Mouse (Mus musculus): ENCODE data around the gene Zfp64. TPM values are rescaled to one million over a fixed set of nuclear protein-coding genes. Genes with fewer than 3 reads are reported as not detected.

Gene Zfp64
- polyA plus RNA-seq, 1 experiment from 2014 or later: 15.1 TPM

DNA sequence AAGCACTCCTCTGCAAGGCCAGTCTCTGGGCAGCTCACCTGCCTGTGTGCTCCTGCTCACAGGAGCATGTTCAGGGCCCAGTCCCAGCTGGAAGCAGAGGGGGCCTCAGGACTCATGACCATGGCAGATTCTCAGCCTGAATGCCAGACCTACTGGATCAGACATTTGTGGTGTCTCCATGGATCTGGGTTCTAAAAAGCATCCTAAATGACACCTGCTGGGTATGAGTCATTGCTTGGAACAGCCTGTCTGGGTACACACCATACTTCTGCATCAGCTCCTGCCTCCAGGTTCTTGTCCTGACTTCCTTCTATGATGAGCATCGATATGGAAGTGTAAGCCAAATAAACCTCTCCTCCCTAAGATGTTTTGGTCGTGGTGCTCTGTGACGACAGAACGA, 11.4 kb downstream of the Zfp64 start:
- no peak overlapping the region for H3K4me2 ChIP-seq
- no peak overlapping the region for H3K27ac ChIP-seq (replicated peaks)
- no peak overlapping the region for H3K4me3 ChIP-seq
- H3K27me3 ChIP-seq (replicated peaks): no peaks in the 10 kb centered on the region
- whole genome bisulfite sequencing: 87% methylated on average over 4 of the region's 4 CpGs
- H3K9ac ChIP-seq: no peak overlapping the region
- no peaks in the 10 kb centered on the region for H3K9me3 ChIP-seq
- no peak for ATAC-seq (ENCODE audit: extremely low read depth, insufficient number of reproducible peaks, low FRiP score, low TSS enrichment)
- H3K4me1 ChIP-seq: no peaks in the 10 kb centered on the region
- H3K36me3 ChIP-seq: peaks cover 90% of the 10 kb centered on the region

DNA sequence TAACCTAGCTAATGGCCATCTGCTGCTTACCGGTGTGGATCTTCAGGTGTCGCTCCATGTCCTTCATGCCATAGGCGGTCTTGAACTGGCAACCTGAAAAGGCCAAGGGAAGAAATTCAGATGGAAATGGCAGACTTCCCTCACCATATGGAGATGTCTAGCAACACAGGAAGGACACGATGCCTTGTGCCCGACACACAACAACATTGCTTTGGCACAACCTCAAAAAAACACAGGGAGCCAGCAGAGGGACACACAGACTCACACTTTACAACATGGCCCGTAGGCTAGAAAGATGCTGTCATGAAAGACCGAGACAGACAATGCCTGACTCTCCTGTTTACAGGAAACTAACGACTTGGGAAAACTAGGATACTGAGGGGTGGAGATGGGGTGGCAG, 15.4 kb downstream of the Zfp64 start:
- H3K9ac ChIP-seq: no peak overlapping the region
- 90% methylated on average over 8 of the region's 8 CpGs for WGBS
- ATAC-seq (ENCODE audit: extremely low read depth, insufficient number of reproducible peaks, low FRiP score, low TSS enrichment): no peak
- no peak overlapping the region for H3K27ac ChIP-seq (replicated peaks)
- no peaks in the 10 kb centered on the region for H3K9me3 ChIP-seq
- no peak overlapping the region for H3K4me3 ChIP-seq
- H3K27me3 ChIP-seq (replicated peaks): no peaks in the 10 kb centered on the region
- peaks cover 92% of the 10 kb centered on the region for H3K36me3 ChIP-seq
- no peaks in the 10 kb centered on the region for H3K4me1 ChIP-seq
- no peak overlapping the region for H3K4me2 ChIP-seq

DNA sequence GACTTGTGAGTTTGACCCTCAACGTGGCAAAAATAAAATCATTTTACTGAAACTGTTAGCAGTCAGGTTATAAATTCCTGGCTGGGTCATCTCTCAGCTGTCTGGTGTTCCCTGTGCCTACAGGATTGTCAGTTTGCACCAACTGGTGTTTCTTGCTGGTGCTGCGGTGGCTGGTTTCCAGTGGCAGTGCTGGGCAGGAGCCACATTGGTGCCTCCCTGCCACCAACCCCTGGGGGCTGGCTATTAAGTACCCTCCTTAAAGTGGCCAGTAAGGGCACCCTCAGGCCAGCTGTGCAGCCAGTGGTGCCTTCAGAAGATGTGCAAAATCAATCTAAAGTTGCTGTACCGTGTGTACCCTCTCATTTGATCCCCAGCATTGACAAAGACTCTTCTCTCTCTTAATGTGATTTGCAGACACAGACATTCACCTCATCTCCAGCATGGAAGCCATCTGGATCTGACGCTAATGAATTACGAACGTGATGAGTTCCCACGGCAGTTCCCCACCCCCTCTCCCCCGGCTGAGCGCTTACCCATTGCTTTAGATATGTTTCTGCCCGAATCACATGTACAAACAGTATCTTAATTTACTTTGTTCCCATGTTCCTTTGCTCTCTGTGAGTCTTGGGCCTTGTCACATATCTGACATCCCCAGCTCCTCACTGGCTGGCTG, 16.0 kb downstream of the Zfp64 start:
- Histone ChIP-seq H3K36me3 (peaks cover 92% of the 10 kb centered on the region), H3K27me3 (replicated peaks) (no peaks in the 10 kb centered on the region), H3K9ac (no peak overlapping the region), H3K4me1 (no peaks in the 10 kb centered on the region), H3K9me3 (no peaks in the 10 kb centered on the region), H3K4me2 (no peak overlapping the region), H3K4me3 (no peak overlapping the region), H3K27ac (replicated peaks) (no peak overlapping the region)
- 89% methylated on average over 10 of the region's 10 CpGs for WGBS
- ATAC-seq (ENCODE audit: extremely low read depth, insufficient number of reproducible peaks, low FRiP score, low TSS enrichment): no peak

DNA sequence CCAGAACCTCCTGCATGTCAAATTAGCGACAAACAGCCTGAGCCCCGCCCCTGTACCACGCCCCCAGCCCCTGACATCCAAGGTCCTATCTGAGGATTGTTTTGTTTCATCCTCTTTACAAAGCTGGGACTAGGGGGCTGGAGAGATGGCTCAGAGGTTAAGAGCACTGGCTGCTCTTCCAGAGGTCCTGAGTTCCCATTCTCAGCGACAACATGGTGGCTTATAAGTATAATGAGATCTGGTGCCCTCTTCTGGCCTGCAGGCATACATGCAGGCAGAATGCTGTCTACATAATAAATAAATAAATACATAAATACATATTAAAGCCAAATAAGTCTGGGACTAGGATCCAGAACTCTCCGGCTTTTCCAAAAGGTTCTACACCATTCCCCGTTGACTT, 18.5 kb downstream of the Zfp64 start:
- 84% methylated on average over 6 of the region's 6 CpGs for WGBS
- no peak overlapping the region for H3K27ac ChIP-seq (replicated peaks)
- ATAC-seq (ENCODE audit: extremely low read depth, insufficient number of reproducible peaks, low FRiP score, low TSS enrichment): no peak
- peaks cover 94% of the 10 kb centered on the region for H3K36me3 ChIP-seq
- H3K4me3 ChIP-seq: no peak overlapping the region
- no peaks in the 10 kb centered on the region for H3K4me1 ChIP-seq
- H3K9ac ChIP-seq: no peak overlapping the region
- no peak overlapping the region for H3K4me2 ChIP-seq
- no peaks in the 10 kb centered on the region for H3K27me3 ChIP-seq (replicated peaks)
- H3K9me3 ChIP-seq: no peaks in the 10 kb centered on the region

DNA sequence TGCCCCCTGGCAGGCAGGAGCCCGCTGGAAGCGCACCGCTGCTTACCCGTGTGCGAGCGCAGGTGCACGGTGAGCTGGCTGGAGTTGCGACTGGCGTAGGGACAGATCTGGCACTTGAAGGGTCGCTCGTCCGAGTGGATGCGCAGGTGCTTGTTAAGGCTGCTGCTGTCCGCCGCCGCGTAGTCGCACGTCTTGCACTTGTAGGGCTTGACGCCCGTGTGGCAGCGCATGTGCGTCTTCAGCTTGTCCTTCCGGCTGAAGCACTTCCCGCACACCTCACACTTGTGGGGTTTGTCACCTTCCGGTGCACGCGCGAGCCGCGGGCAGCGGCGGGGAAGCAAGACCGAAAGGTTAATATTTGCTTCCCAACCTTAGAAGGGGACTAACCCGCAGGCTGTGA, 20.2 kb downstream of the Zfp64 start:
- Histone ChIP-seq H3K36me3 (peaks cover 97% of the 10 kb centered on the region), H3K27me3 (replicated peaks) (no peaks in the 10 kb centered on the region), H3K9ac (no peak overlapping the region), H3K27ac (replicated peaks) (no peak overlapping the region), H3K9me3 (no peaks in the 10 kb centered on the region), H3K4me2 (no peak overlapping the region), H3K4me3 (no peak overlapping the region), H3K4me1 (no peaks in the 10 kb centered on the region)
- ATAC-seq (ENCODE audit: extremely low read depth, insufficient number of reproducible peaks, low FRiP score, low TSS enrichment): no peak
- 81% methylated on average over 35 of the region's 35 CpGs for WGBS

DNA sequence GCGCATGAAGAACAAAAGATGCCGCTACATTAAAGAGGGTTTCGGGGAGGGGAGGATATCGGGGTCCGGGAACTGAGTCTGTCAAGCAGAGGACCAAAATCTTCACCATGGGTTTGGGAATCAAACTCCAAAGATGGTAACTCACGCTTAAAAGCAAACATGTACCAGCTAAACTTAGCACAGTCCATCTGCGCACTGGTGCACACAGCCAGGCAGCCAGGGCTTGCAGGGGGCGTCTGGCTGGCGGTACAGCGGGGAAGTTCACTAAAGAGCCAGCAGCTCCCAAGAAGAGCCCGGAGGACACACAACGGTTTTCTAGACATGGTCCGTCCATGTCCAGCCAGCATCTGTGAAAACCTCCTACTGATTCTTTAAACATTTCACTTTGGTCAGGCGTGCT, 23.7 kb downstream of the Zfp64 start:
- no peak overlapping the region for H3K4me2 ChIP-seq
- ATAC-seq (ENCODE audit: extremely low read depth, insufficient number of reproducible peaks, low FRiP score, low TSS enrichment): no peak
- no peak overlapping the region for H3K4me3 ChIP-seq
- H3K27me3 ChIP-seq (replicated peaks): no peaks in the 10 kb centered on the region
- peaks cover 83% of the 10 kb centered on the region for H3K36me3 ChIP-seq
- WGBS: 94% methylated on average over 14 of the region's 14 CpGs
- no peaks in the 10 kb centered on the region for H3K4me1 ChIP-seq
- no peak overlapping the region for H3K27ac ChIP-seq (replicated peaks)
- no peaks in the 10 kb centered on the region for H3K9me3 ChIP-seq
- H3K9ac ChIP-seq: no peak overlapping the region

DNA sequence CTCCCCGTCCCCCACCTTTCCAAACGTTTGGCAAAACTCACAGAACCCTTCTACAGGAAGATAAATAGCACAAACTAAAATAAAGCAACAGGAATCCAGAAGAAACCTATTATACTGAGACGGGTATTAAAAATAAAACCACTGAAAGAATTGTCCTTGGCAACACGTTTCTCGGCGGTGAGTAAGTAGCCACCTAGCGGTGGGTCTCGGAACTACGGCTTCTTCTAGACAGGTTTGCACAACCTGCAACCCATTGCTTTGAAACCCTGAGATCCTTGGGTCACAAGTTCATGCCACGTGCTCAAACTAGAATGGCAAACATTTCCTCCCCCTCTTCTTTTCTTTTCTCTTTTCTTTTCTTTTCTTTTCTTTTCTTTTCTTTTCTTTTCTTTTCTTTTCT, 25.7 kb downstream of the Zfp64 start:
- Histone ChIP-seq H3K9ac (no peak overlapping the region), H3K9me3 (no peaks in the 10 kb centered on the region), H3K27ac (replicated peaks) (no peak overlapping the region), H3K36me3 (peaks cover 78% of the 10 kb centered on the region), H3K4me3 (no peak overlapping the region), H3K4me1 (no peaks in the 10 kb centered on the region), H3K27me3 (replicated peaks) (no peaks in the 10 kb centered on the region), H3K4me2 (no peak overlapping the region)
- 27% methylated on average over 10 of the region's 10 CpGs for WGBS
- no peak for ATAC-seq (ENCODE audit: extremely low read depth, insufficient number of reproducible peaks, low FRiP score, low TSS enrichment)

DNA sequence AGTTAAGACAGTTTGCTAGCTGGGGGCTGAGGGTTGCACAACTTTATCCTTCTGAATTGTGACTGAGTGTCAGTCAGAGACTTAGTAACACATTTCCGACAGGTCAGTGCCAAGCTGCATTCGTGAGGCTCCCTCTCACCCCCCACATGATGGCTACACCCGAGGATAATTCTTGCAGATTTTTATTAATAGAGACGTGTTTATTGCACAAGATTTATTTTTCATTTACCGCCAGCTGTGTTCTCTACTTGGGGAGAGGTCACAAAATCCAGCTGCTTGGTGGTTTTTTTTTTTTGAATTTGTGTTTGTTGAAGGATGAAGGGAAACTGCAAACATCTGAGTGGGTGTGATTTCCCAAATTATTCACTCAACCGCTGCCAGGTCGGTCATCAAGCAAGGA, 28.0 kb downstream of the Zfp64 start:
- Histone ChIP-seq H3K4me3 (no peak overlapping the region), H3K4me2 (no peak overlapping the region), H3K27ac (replicated peaks) (no peak overlapping the region), H3K4me1 (no peaks in the 10 kb centered on the region), H3K36me3 (peaks cover 57% of the 10 kb centered on the region), H3K9me3 (0 out of 2 replicates have a peak, but pooled peaks cover under 1% of the 10 kb centered on the region), H3K27me3 (replicated peaks) (no peaks in the 10 kb centered on the region), H3K9ac (no peak overlapping the region)
- 90% methylated on average over 7 of the region's 7 CpGs for WGBS
- ATAC-seq (ENCODE audit: extremely low read depth, insufficient number of reproducible peaks, low FRiP score, low TSS enrichment): no peak

DNA sequence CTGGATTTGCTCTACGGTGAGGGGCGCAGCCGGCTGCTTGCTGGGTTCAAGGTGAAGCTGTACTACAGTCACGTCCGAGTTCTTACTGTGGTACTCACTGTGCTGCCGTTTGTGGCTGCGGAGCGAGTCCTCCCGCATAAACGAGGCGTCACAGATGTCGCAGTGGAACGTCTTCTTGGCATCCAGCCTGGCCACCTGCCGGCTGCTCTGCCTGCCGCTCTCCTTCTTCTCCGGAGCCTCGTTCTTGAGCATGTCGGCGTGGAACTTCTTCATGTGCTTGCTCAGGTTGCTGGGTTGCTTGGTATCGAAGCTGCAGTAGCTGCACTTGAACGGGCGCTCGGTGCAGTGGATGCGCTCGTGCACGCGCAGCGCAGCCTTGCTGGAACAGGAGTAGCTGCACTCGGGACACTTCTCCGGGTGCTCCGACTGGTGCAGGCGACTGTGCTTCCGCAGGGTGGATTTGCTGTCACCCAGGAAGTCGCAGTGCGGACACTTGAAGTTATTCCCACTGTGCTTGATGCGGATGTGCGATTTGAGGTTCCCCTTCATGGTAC, 29.1 kb downstream of the Zfp64 start:
- H3K9ac ChIP-seq: no peak overlapping the region
- ATAC-seq (ENCODE audit: extremely low read depth, insufficient number of reproducible peaks, low FRiP score, low TSS enrichment): no peak
- H3K4me1 ChIP-seq: no peaks in the 10 kb centered on the region
- peaks cover 2% of the 10 kb centered on the region; the same call in 1 of the 2 replicates for H3K27me3 ChIP-seq (replicated peaks)
- H3K4me2 ChIP-seq: no peak overlapping the region
- peaks cover 7% of the 10 kb centered on the region; the same call in 1 of the 2 replicates for H3K9me3 ChIP-seq
- H3K4me3 ChIP-seq: no peak overlapping the region
- WGBS: 89% methylated on average over 37 of the region's 37 CpGs
- peaks cover 52% of the 10 kb centered on the region for H3K36me3 ChIP-seq
- no peak overlapping the region for H3K27ac ChIP-seq (replicated peaks)

DNA sequence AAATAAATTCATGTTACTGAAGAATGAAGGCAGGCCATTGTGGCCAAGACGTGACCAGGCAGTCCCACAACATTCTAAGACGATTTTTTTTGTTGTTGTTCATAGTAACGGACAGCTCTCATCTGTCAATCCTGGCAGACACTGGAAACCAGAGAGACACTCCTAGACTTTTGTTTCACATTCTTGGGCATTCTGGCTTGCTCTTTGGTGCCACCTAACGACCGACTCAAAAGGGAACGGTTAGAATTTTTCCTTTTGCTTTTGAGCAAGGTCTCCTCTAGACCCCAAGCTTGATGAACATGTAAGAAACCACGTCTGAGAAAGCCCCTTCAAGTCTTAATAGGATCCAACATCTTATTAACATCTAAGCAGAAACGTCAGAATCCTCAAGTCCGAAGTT, 31.7 kb downstream of the Zfp64 start:
- no peaks in the 10 kb centered on the region for H3K4me1 ChIP-seq
- no peak overlapping the region for H3K27ac ChIP-seq (replicated peaks)
- H3K4me3 ChIP-seq: no peak overlapping the region
- H3K36me3 ChIP-seq: peaks cover 42% of the 10 kb centered on the region
- peaks cover 27% of the 10 kb centered on the region for H3K27me3 ChIP-seq (replicated peaks)
- H3K9me3 ChIP-seq: peaks cover 7% of the 10 kb centered on the region; the same call in 1 of the 2 replicates
- 13% methylated on average over 9 of the region's 9 CpGs for WGBS
- no peak overlapping the region for H3K4me2 ChIP-seq
- H3K9ac ChIP-seq: 0 out of 2 replicates have a peak overlapping the region, but pooled peaks have one; percentile 15
- ATAC-seq (ENCODE audit: extremely low read depth, insufficient number of reproducible peaks, low FRiP score, low TSS enrichment): no peak

DNA sequence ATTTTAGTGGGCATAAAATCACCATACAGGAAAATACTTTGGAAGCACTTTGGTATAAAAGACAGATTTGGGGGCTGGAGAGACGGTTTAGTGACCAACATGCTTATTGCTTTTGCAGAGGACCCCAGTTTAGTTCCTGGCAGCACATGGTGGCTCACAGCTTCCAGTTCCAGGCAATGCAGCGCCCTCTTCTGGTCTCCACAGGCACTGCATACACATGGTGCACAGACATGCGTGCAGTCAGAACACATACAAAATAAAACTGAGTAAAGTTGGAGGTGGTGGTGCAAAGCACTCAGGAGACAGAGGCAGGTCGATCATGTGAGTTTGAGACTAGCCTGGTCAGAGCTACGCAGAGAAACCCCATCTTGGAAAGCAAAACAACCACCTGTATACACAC, 32.9 kb downstream of the Zfp64 start:
- Histone ChIP-seq H3K4me3 (no peak overlapping the region), H3K4me2 (no peak overlapping the region), H3K36me3 (peaks cover 31% of the 10 kb centered on the region), H3K9me3 (peaks cover 7% of the 10 kb centered on the region; the same call in 1 of the 2 replicates), H3K9ac (no peak overlapping the region), H3K27me3 (replicated peaks) (peaks cover 32% of the 10 kb centered on the region), H3K27ac (replicated peaks) (no peak overlapping the region), H3K4me1 (no peaks in the 10 kb centered on the region)
- ATAC-seq (ENCODE audit: extremely low read depth, insufficient number of reproducible peaks, low FRiP score, low TSS enrichment): no peak
- WGBS: 82% methylated on average over 5 of the region's 5 CpGs

DNA sequence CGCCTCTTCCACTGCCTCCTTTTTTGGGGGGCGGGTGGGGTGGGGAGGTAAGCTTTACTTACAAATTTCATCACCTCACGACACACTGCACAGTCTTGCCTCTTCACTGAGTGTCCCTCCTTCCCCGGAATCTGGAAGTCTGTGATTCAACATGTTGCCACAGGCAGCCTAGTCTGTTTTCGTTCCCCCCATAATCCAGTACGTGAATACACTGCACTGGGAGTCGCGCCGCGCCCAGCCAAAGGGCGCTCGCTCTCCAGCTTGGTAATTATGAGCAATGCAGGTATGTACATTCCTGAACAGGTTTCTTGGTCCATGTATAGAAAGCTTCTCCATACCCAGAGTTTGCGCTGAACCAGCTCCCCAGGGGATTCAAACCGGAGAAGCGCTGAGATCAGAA, 35.4 kb downstream of the Zfp64 start:
- 39% methylated on average over 15 of the region's 15 CpGs for WGBS
- peak overlapping the region; percentile 39; the same call in 1 of the 2 replicates for H3K4me2 ChIP-seq
- ATAC-seq (ENCODE audit: extremely low read depth, insufficient number of reproducible peaks, low FRiP score, low TSS enrichment): no peak
- no peak overlapping the region for H3K27ac ChIP-seq (replicated peaks)
- no peak overlapping the region for H3K9ac ChIP-seq
- H3K4me1 ChIP-seq: no peaks in the 10 kb centered on the region
- 0 out of 2 replicates have a peak, but pooled peaks cover 8% of the 10 kb centered on the region for H3K36me3 ChIP-seq
- peaks cover 32% of the 10 kb centered on the region for H3K27me3 ChIP-seq (replicated peaks)
- peaks cover 7% of the 10 kb centered on the region; the same call in 1 of the 2 replicates for H3K9me3 ChIP-seq
- H3K4me3 ChIP-seq: 0 out of 2 replicates have a peak overlapping the region, but pooled peaks have one; percentile 2
